ENCODE assay signal across 9 mouse cellular contexts in genomic region chr11:76540973-76541372, GRCm38 (mm10).
A peak's percentile ranks its signal among the peaks of the same experiment; 100 is the strongest.
DNase-seq lines count a peak whose midpoint lies in the region; ATAC-seq and TF ChIP-seq lines count a peak whose summit lies in the region.
"Had no signal": no experiment of that assay in that cellular context is flagged by ENCODE, and none has a peak within 500 bp of the region (broad histone marks: within the 10 kb centered on the region; RNA-seq: fewer than 3 reads in every experiment).

No protein-coding gene starts in this region.

- H3K4me2 ChIP-seq in forebrain, embryonic 16.5 days (ENCODE audit: low read length): no peak overlapping the region
- H3K4me2 ChIP-seq in heart, embryonic 15.5 days: no peak overlapping the region
- no peak overlapping the region for H3K4me2 ChIP-seq in stomach, postnatal 0 days (replicated peaks; ENCODE audit: low read depth)
- H3K4me2 ChIP-seq: limb, embryonic 12.5 days had no signal

- no peak for TF ChIP-seq EP300 in stomach, postnatal 0 days (optimal IDR thresholded peaks at IDR 0.05)

- H3K27me3 ChIP-seq in forebrain, embryonic 10.5 days (ENCODE audit: poor library complexity, severe bottlenecking): no peaks in the 10 kb centered on the region
- no peaks in the 10 kb centered on the region for H3K27me3 ChIP-seq in forebrain, embryonic 16.5 days (replicated peaks; ENCODE audit: control insufficient read depth, insufficient read depth, low read length)
- no peaks in the 10 kb centered on the region for H3K27me3 ChIP-seq in heart, embryonic 15.5 days
- no peaks in the 10 kb centered on the region for H3K27me3 ChIP-seq in stomach, postnatal 0 days (ENCODE audit: control insufficient read depth, insufficient read depth, low read length)
- H3K27me3 ChIP-seq: limb, embryonic 12.5 days had no signal

- 45% methylated on average over 1 of the region's 1 CpGs for WGBS in forebrain, embryonic 10.5 days
- WGBS in forebrain, embryonic 16.5 days: 37% methylated on average over 1 of the region's 1 CpGs
- 31% methylated on average over 1 of the region's 1 CpGs for WGBS in heart, embryonic 15.5 days
- WGBS in large intestine, adult 2 months: 30% methylated on average over 1 of the region's 1 CpGs
- WGBS in stomach, postnatal 0 days: 18% methylated on average over 1 of the region's 1 CpGs

- TF ChIP-seq CTCF in stomach, postnatal 0 days (IDR thresholded peaks at IDR 0.05; ENCODE audit: low read depth): peak; percentile 92

- ATAC-seq in forebrain, embryonic 16.5 days: no peak
- ATAC-seq in heart, embryonic 15.5 days (replicated peaks; ENCODE audit: insufficient number of reproducible peaks, insufficient read depth, low FRiP score, low read depth): 0 out of 2 replicates have a peak, but pooled peaks have one; percentile 39
- ATAC-seq in stomach, postnatal 0 days (ENCODE audit: low FRiP score, low TSS enrichment): peak; percentile 84

- no peak overlapping the region for H3K27ac ChIP-seq in forebrain, embryonic 10.5 days
- H3K27ac ChIP-seq in forebrain, embryonic 16.5 days (ENCODE audit: low read length): no peak overlapping the region
- no peak overlapping the region for H3K27ac ChIP-seq in heart, embryonic 15.5 days
- H3K27ac ChIP-seq in stomach, postnatal 0 days (replicated peaks): no peak overlapping the region
- H3K27ac ChIP-seq: limb, embryonic 12.5 days had no signal

- H3K9ac ChIP-seq in forebrain, embryonic 16.5 days (replicated peaks; ENCODE audit: low read depth, low read length): no peak overlapping the region
- H3K9ac ChIP-seq in heart, embryonic 15.5 days: no peak overlapping the region
- no peak overlapping the region for H3K9ac ChIP-seq in stomach, postnatal 0 days (ENCODE audit: low read length)
- H3K9ac ChIP-seq: limb, embryonic 12.5 days had no signal

- H3K4me1 ChIP-seq in forebrain, embryonic 10.5 days: 0 out of 2 replicates have a peak, but pooled peaks cover 5% of the 10 kb centered on the region
- H3K4me1 ChIP-seq in forebrain, embryonic 16.5 days (replicated peaks; ENCODE audit: control insufficient read depth, insufficient read depth, low read length): 0 out of 2 replicates have a peak, but pooled peaks cover 3% of the 10 kb centered on the region
- no peaks in the 10 kb centered on the region for H3K4me1 ChIP-seq in heart, embryonic 15.5 days (replicated peaks)
- no peaks in the 10 kb centered on the region for H3K4me1 ChIP-seq in stomach, postnatal 0 days (replicated peaks; ENCODE audit: control insufficient read depth, insufficient read depth)
- H3K4me1 ChIP-seq: limb, embryonic 12.5 days had no signal

- 0 out of 2 replicates have a peak, but pooled peaks cover 4% of the 10 kb centered on the region for H3K36me3 ChIP-seq in forebrain, embryonic 10.5 days (replicated peaks)
- H3K36me3 ChIP-seq in forebrain, embryonic 16.5 days (ENCODE audit: control insufficient read depth, insufficient read depth): no peaks in the 10 kb centered on the region
- no peaks in the 10 kb centered on the region for H3K36me3 ChIP-seq in heart, embryonic 15.5 days
- no peaks in the 10 kb centered on the region for H3K36me3 ChIP-seq in stomach, postnatal 0 days (ENCODE audit: control insufficient read depth, insufficient read depth, low read length)

- H3K4me3 ChIP-seq in forebrain, embryonic 10.5 days: no peak overlapping the region
- H3K4me3 ChIP-seq in forebrain, embryonic 16.5 days (replicated peaks; ENCODE audit: low read length): no peak overlapping the region
- H3K4me3 ChIP-seq in heart, embryonic 15.5 days: no peak overlapping the region
- H3K4me3 ChIP-seq in stomach, postnatal 0 days (ENCODE audit: low read depth, low read length): no peak overlapping the region
- H3K4me3 ChIP-seq: limb, embryonic 12.5 days had no signal

- peak; percentile 65 for DNase-seq in forebrain, embryonic 10.5 days (ENCODE audit: extremely low spot score, low spot score)
- peak; percentile 77 for DNase-seq in NIH3T3 (ENCODE audit: low read depth)
- peak; percentile 69 to 70 for DNase-seq in cerebellum, postnatal 36 days
- DNase-seq in large intestine, adult 2 months (ENCODE audit: low read depth, low spot score): peak; percentile 47
- peak; percentile 64 for DNase-seq in mesoderm, embryonic 11.5 days (ENCODE audit: low read depth, low spot score)
- peak; percentile 73 for DNase-seq in stomach, postnatal 0 days (ENCODE audit: low spot score)

- H3K9me3 ChIP-seq in forebrain, embryonic 10.5 days: no peaks in the 10 kb centered on the region
- no peaks in the 10 kb centered on the region for H3K9me3 ChIP-seq in forebrain, embryonic 16.5 days (ENCODE audit: control insufficient read depth, low read length)
- no peaks in the 10 kb centered on the region for H3K9me3 ChIP-seq in heart, embryonic 15.5 days (replicated peaks)
- no peaks in the 10 kb centered on the region for H3K9me3 ChIP-seq in stomach, postnatal 0 days (ENCODE audit: control insufficient read depth, low read length)
- H3K9me3 ChIP-seq: limb, embryonic 12.5 days had no signal
